ENCODE assay signal across 8 mouse cellular contexts in genomic region chr8:122556030-122557009, GRCm38 (mm10). TPM values are rescaled to one million over a fixed set of nuclear protein-coding genes. Genes with fewer than 3 reads are reported as not detected.
DNase-seq lines count a peak whose midpoint lies in the region; ATAC-seq lines count a peak whose summit lies in the region.

No protein-coding gene starts in this region.

- H3K4me2 ChIP-seq in forebrain, embryonic 16.5 days (ENCODE audit: low read length), result no peak overlapping the region

- H3K9me3 ChIP-seq in forebrain, embryonic 10.5 days, result no peaks in the 10 kb centered on the region
- no peaks in the 10 kb centered on the region for H3K9me3 ChIP-seq in forebrain, embryonic 16.5 days (ENCODE audit: control insufficient read depth, low read length)

- H3K9ac ChIP-seq in forebrain, embryonic 16.5 days (replicated peaks; ENCODE audit: low read depth, low read length), result no peak overlapping the region

- H3K4me1 ChIP-seq in forebrain, embryonic 10.5 days, result peaks cover 34% of the 10 kb centered on the region
- H3K4me1 ChIP-seq in forebrain, embryonic 16.5 days (replicated peaks; ENCODE audit: control insufficient read depth, insufficient read depth, low read length), result peaks cover 8% of the 10 kb centered on the region

- ATAC-seq in forebrain, embryonic 16.5 days, result no peak

- WGBS in forebrain, embryonic 10.5 days, result 69% methylated on average over 12 of the region's 12 CpGs
- 67% methylated on average over 12 of the region's 12 CpGs for WGBS in forebrain, embryonic 16.5 days

- DNase-seq in forebrain, embryonic 10.5 days (ENCODE audit: extremely low spot score, low spot score), result no peak
- peak; percentile 69 for DNase-seq in adrenal gland, adult 2 months
- peak; percentile 99 for DNase-seq in heart, adult 11 months
- DNase-seq in kidney, adult 9 months, result peak; percentile 57
- peak; percentile 90 for DNase-seq in lung, postnatal 10 days
- DNase-seq in thymus, adult 18-20 months, result peak; percentile 84 to 91
- DNase-seq in cerebellum, postnatal 36 days, result no peak

- peaks cover 9% of the 10 kb centered on the region for H3K27me3 ChIP-seq in forebrain, embryonic 10.5 days (ENCODE audit: poor library complexity, severe bottlenecking)
- H3K27me3 ChIP-seq in forebrain, embryonic 16.5 days (replicated peaks; ENCODE audit: control insufficient read depth, insufficient read depth, low read length), result peaks cover 9% of the 10 kb centered on the region

- H3K36me3 ChIP-seq in forebrain, embryonic 10.5 days (replicated peaks), result no peaks in the 10 kb centered on the region
- no peaks in the 10 kb centered on the region for H3K36me3 ChIP-seq in forebrain, embryonic 16.5 days (ENCODE audit: control insufficient read depth, insufficient read depth)

- H3K27ac ChIP-seq in forebrain, embryonic 10.5 days, result peak overlapping the region; percentile 78
- no peak overlapping the region for H3K27ac ChIP-seq in forebrain, embryonic 16.5 days (ENCODE audit: low read length)

- no peak overlapping the region for H3K4me3 ChIP-seq in forebrain, embryonic 10.5 days
- no peak overlapping the region for H3K4me3 ChIP-seq in forebrain, embryonic 16.5 days (replicated peaks; ENCODE audit: low read length)

RNA-seq across cellular contexts. Expression of gene Piezo1, which starts 5.2 kb away (rescaled TPM):
- polyA plus RNA-seq in forebrain, embryonic 10.5 days (2016; fragmentation: Nextera tagmentation; extraction: Ambion mirVana), result 6.1 and 8.8 TPM in 2 replicates
- 1.9 and 3.4 TPM in 2 replicates for polyA plus RNA-seq in forebrain, embryonic 16.5 days (2015; fragmentation: Nextera tagmentation; extraction: Ambion mirVana)
- total RNA-seq in adrenal gland, adult 2 months (2021), result 10 to 100 TPM; 15.1 to 26.4 TPM
- 47.5 and 64.7 TPM in 2 replicates for polyA plus RNA-seq in adrenal gland, adult 2 months (2012; rRNA removed)

RNA-seq across cellular contexts. Expression of gene Cdt1, which starts 11.5 kb away (rescaled TPM):
- 73.2 and 79.8 TPM in 2 replicates for polyA plus RNA-seq in forebrain, embryonic 10.5 days (2016; fragmentation: Nextera tagmentation; extraction: Ambion mirVana)
- polyA plus RNA-seq in forebrain, embryonic 16.5 days (2015; fragmentation: Nextera tagmentation; extraction: Ambion mirVana), result 12.0 and 13.9 TPM in 2 replicates
- total RNA-seq in adrenal gland, adult 2 months (2021), result 1 to 10 TPM; 5.0 to 7.0 TPM
- 19.9 and 22.4 TPM in 2 replicates for polyA plus RNA-seq in adrenal gland, adult 2 months (2012; rRNA removed)

RNA-seq across cellular contexts. Expression of gene Aprt, which starts 20.4 kb away (rescaled TPM):
- polyA plus RNA-seq in forebrain, embryonic 10.5 days (2016; fragmentation: Nextera tagmentation; extraction: Ambion mirVana), result 313 and 321 TPM in 2 replicates
- 184 and 204 TPM in 2 replicates for polyA plus RNA-seq in forebrain, embryonic 16.5 days (2015; fragmentation: Nextera tagmentation; extraction: Ambion mirVana)
- total RNA-seq in adrenal gland, adult 2 months (2021), result 100 to 1,000 TPM in 1 of 2 experiments, 10 to 100 TPM in 1; 56.2 to 106 TPM
- polyA plus RNA-seq in adrenal gland, adult 2 months (2012; rRNA removed), result 161 and 176 TPM in 2 replicates

RNA-seq across cellular contexts. Expression of gene Galns, which starts 54.9 kb away (rescaled TPM):
- polyA plus RNA-seq in forebrain, embryonic 10.5 days (2016; fragmentation: Nextera tagmentation; extraction: Ambion mirVana), result 4.6 and 5.5 TPM in 2 replicates
- polyA plus RNA-seq in forebrain, embryonic 16.5 days (2015; fragmentation: Nextera tagmentation; extraction: Ambion mirVana), result 3.8 and 4.6 TPM in 2 replicates
- total RNA-seq in adrenal gland, adult 2 months (2021), result 1 to 10 TPM; 6.0 to 7.8 TPM
- polyA plus RNA-seq in adrenal gland, adult 2 months (2012; rRNA removed), result 6.8 and 8.0 TPM in 2 replicates

RNA-seq across cellular contexts. Expression of gene Trappc2l, which starts 55.1 kb away (rescaled TPM):
- polyA plus RNA-seq in forebrain, embryonic 10.5 days (2016; fragmentation: Nextera tagmentation; extraction: Ambion mirVana), result 41.0 and 44.1 TPM in 2 replicates
- 72.0 and 92.6 TPM in 2 replicates for polyA plus RNA-seq in forebrain, embryonic 16.5 days (2015; fragmentation: Nextera tagmentation; extraction: Ambion mirVana)
- 10 to 100 TPM; 53.8 to 55.5 TPM for total RNA-seq in adrenal gland, adult 2 months (2021)
- polyA plus RNA-seq in adrenal gland, adult 2 months (2012; rRNA removed), result 159 and 161 TPM in 2 replicates

Comparison
In these comparisons a context has a peak if more than half of its experiments do, and no peak if none do; other contexts are left out.
1. DNase-seq: peak in adrenal gland, adult 2 months (single experiment), heart, adult 11 months (single experiment), kidney, adult 9 months (single experiment), lung, postnatal 10 days (single experiment) and thymus, adult 18-20 months (2 of 2); none in forebrain, embryonic 10.5 days (single experiment) and cerebellum, postnatal 36 days (0 of 2).